Mouse (Mus musculus): Measurements from ENCODE around the gene Grik4. TPM values are rescaled to one million over a fixed set of nuclear protein-coding genes. Genes with fewer than 3 reads are reported as not detected.

Gene Grik4
- polyA plus RNA-seq, 1 experiment from 2014 or later = 1.1 TPM

DNA sequence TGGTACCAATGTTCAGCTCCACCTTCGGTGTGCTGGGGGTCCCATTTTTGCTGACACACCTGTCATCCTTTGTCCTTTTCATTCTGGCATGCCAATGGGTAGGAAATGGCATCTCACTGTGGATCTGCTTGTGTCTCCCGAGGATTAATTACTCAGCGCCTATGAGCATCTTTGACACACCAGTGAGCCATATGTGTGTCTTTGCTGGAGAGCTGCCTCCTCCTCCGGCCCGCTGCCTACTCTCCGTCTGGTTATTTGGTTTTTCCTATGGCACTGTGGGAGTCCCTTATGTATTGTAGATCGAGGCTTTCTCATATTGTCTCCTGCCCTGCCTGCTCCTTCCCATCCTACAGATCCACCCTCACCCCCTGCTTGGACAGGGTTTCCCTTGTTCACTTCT lies 26.4 kb downstream of the Grik4 start:
- no peaks in the 10 kb centered on the region for H3K9me3 ChIP-seq (ENCODE audit: control insufficient read depth, low read length)
- H3K4me2 ChIP-seq (ENCODE audit: low read depth, low read length) = no peak overlapping the region
- no peaks in the 10 kb centered on the region for H3K27me3 ChIP-seq (replicated peaks; ENCODE audit: control insufficient read depth, insufficient read depth, low read length)
- H3K27ac ChIP-seq (ENCODE audit: low read length) = no peak overlapping the region
- ATAC-seq = no peak
- H3K4me3 ChIP-seq (ENCODE audit: low read length) = no peak overlapping the region
- no peaks in the 10 kb centered on the region for H3K36me3 ChIP-seq (ENCODE audit: control insufficient read depth, insufficient read depth, low read length)
- no peak overlapping the region for H3K9ac ChIP-seq (ENCODE audit: low read depth, low read length)
- H3K4me1 ChIP-seq (ENCODE audit: control insufficient read depth, insufficient read depth, low read length) = no peaks in the 10 kb centered on the region
- WGBS = 88% methylated on average over 7 of the region's 7 CpGs

DNA sequence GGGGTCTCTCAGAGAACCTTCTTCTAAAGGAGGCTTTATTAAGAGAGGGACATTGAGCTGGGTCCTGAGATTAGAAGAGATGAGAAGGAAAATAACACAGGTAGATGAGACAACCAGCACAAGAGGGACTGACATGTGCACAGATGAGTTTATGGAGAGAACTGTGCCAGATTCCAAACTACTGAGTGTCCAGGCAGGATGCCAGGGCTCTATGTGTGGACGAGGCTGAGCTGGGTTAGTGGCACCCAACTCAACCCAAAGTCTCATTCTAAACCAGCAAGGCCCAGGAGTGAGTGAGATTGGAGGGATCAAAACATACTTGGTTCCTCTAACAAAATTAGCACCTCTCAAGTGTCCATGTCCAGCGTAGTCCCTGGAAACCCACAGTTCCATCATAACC lies 31.1 kb downstream of the Grik4 start:
- no peaks in the 10 kb centered on the region for H3K9me3 ChIP-seq (ENCODE audit: control insufficient read depth, low read length)
- H3K36me3 ChIP-seq (ENCODE audit: control insufficient read depth, insufficient read depth, low read length) = no peaks in the 10 kb centered on the region
- no peak overlapping the region for H3K9ac ChIP-seq (ENCODE audit: low read depth, low read length)
- 76% methylated on average over 2 of the region's 2 CpGs for WGBS
- peaks cover 13% of the 10 kb centered on the region for H3K4me1 ChIP-seq (ENCODE audit: control insufficient read depth, insufficient read depth, low read length)
- no peak for ATAC-seq
- H3K4me2 ChIP-seq (ENCODE audit: low read depth, low read length) = no peak overlapping the region
- H3K4me3 ChIP-seq (ENCODE audit: low read length) = no peak overlapping the region
- no peak overlapping the region for H3K27ac ChIP-seq (ENCODE audit: low read length)
- H3K27me3 ChIP-seq (replicated peaks; ENCODE audit: control insufficient read depth, insufficient read depth, low read length) = no peaks in the 10 kb centered on the region

DNA sequence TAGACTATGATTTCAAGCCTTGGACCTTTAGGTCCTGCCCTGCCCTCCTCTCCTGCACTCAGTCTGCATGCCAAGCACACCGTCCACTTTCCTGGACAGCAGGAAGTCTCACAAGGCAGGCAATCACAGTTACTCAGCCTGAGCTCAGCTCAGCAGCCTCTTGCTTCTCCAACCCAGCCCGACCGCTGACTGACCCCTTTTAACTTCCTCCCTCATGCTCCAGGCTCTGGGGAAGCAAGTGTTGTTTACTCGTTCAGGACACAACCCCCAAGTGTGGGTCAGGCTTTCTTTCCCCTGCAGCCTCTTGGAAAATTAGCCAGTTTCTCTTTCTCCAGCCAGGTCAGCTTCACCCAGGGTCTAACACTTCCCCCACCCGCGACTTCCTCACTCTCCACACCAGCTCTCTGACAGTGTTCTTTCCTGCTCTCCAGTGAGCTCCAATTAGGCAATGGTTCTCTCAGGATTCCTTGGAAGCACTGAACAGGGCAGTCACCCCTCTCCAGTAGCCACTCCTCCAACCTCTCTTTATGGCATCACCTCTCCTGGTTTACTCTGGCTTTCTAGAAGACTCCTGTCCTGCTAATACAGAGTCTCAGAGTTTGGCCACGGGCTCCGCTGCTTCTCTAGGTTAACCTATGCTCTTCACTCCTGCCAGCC lies 35.5 kb downstream of the Grik4 start:
- Histone ChIP-seq H3K9ac (ENCODE audit: low read depth, low read length) (peak overlapping the region; percentile 26; the same call in 1 of the 2 replicates), H3K36me3 (ENCODE audit: control insufficient read depth, insufficient read depth, low read length) (no peaks in the 10 kb centered on the region), H3K9me3 (ENCODE audit: control insufficient read depth, low read length) (no peaks in the 10 kb centered on the region), H3K4me2 (ENCODE audit: low read depth, low read length) (no peak overlapping the region; the same call in 1 of the 2 replicates), H3K4me1 (ENCODE audit: control insufficient read depth, insufficient read depth, low read length) (peaks cover 24% of the 10 kb centered on the region), H3K27ac (ENCODE audit: low read length) (peak overlapping the region; percentile 62), H3K27me3 (replicated peaks; ENCODE audit: control insufficient read depth, insufficient read depth, low read length) (no peaks in the 10 kb centered on the region), H3K4me3 (ENCODE audit: low read length) (no peak overlapping the region)
- WGBS = 25% methylated on average over 8 of the region's 8 CpGs
- peak; percentile 57 for ATAC-seq

DNA sequence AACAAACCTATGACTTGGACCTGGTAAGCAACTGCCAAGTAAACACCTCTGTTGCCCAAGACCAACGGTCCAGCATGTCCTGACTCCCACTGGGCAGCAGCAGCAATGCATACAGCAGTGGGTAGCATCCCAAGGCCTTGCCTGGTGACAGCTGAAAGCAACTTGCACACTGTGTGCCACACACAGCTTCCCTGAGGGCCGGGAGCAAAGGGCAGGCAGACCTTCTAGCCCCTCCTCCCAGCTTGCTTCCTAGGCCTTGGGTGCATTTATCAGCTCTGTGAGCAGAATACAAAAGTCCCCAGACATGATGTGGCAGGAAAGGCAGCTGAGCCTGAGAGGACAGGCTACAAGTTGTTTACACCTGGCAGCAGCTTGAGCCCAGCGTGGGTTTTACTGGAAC lies 37.3 kb downstream of the Grik4 start:
- H3K9ac ChIP-seq (ENCODE audit: low read depth, low read length) = peak overlapping the region; percentile 22; the same call in 1 of the 2 replicates
- H3K36me3 ChIP-seq (ENCODE audit: control insufficient read depth, insufficient read depth, low read length) = no peaks in the 10 kb centered on the region
- no peaks in the 10 kb centered on the region for H3K27me3 ChIP-seq (replicated peaks; ENCODE audit: control insufficient read depth, insufficient read depth, low read length)
- H3K4me2 ChIP-seq (ENCODE audit: low read depth, low read length) = no peak overlapping the region
- peaks cover 27% of the 10 kb centered on the region for H3K4me1 ChIP-seq (ENCODE audit: control insufficient read depth, insufficient read depth, low read length)
- no peaks in the 10 kb centered on the region for H3K9me3 ChIP-seq (ENCODE audit: control insufficient read depth, low read length)
- 29% methylated on average over 3 of the region's 3 CpGs for WGBS
- H3K27ac ChIP-seq (ENCODE audit: low read length) = peak overlapping the region; percentile 62
- peak; percentile 83 for ATAC-seq
- H3K4me3 ChIP-seq (ENCODE audit: low read length) = no peak overlapping the region

DNA sequence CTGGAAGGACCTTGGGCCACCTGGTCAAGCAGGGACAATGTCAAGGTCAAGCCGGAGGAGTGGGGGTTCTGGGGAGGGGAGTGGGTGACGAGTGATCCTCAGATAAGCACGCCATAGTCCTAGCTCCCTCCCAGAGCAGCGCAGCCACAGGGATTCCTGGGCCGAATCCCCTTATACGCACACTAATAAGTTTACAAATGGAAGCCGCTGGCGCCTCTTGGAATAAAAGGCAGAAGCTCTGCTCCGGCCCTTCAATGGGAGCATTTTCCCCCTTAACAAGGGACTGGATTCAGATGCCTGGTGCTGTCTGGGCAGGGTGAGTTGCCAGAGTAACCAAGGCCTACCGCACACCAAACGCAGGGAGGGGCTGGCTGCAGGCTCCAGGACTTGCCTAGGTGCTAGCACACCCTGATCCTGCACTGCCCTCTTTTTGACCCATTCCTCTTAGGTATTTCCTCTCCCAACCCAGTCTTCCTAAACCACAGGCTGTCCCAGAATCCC lies 46.2 kb downstream of the Grik4 start:
- 23% methylated on average over 11 of the region's 11 CpGs for WGBS
- no peak overlapping the region for H3K9ac ChIP-seq (ENCODE audit: low read depth, low read length)
- ATAC-seq = peak; percentile 5; the same call in 1 of the 2 replicates

DNA sequence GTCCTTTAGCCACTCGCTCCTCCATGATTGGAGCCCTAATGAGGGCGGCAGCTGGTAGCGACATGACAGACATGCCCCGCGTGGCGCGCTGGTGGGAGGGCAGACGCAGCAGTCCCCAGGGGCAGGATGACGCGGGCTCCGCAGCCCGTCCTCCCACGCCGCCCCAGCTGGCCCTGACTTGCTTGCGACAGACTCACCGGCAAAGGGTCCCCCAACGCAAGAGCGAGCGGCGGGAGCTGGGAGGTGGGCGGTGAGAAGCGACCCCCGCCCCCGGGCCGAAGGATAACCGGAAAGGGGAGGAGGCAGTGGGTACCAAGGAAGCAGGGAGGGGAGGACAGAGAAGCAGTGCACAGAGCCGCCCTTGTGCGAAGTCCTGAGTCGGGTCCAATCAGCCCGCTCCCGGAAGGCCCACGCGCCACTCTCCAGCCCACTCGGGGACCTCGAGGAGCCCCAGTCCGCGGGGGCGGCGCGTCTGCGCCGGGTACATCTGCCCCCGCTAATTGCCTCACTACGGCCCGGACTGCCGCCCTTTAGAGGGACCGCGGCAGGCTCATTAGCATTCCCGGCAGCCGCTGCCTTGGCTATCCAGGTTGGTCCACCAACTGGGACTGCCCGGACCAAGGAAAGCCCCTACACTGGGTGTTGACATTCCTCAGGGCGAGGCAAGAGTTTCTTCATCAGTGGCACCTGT lies 46.8 kb downstream of the Grik4 start:
- ATAC-seq = peak; percentile 67
- Histone ChIP-seq H3K4me2 (ENCODE audit: low read depth, low read length) (peak overlapping the region; percentile 98), H3K36me3 (ENCODE audit: control insufficient read depth, insufficient read depth, low read length) (no peaks in the 10 kb centered on the region), H3K27ac (ENCODE audit: low read length) (no peak overlapping the region), H3K9ac (ENCODE audit: low read depth, low read length) (peak overlapping the region; percentile 66), H3K4me1 (ENCODE audit: control insufficient read depth, insufficient read depth, low read length) (peaks cover 25% of the 10 kb centered on the region), H3K4me3 (ENCODE audit: low read length) (peak overlapping the region; percentile 58), H3K9me3 (ENCODE audit: control insufficient read depth, low read length) (no peaks in the 10 kb centered on the region), H3K27me3 (replicated peaks; ENCODE audit: control insufficient read depth, insufficient read depth, low read length) (0 out of 2 replicates have a peak, but pooled peaks cover 2% of the 10 kb centered on the region)
- WGBS = under 1% methylated on average over 52 of the region's 52 CpGs

More for the DNA sequence above, 46.2 kb downstream of the Grik4 start:
- peaks cover 25% of the 10 kb centered on the region for H3K4me1 ChIP-seq (ENCODE audit: control insufficient read depth, insufficient read depth, low read length)
- peak overlapping the region; percentile 98 for H3K4me2 ChIP-seq (ENCODE audit: low read depth, low read length)
- no peak overlapping the region for H3K27ac ChIP-seq (ENCODE audit: low read length)
- H3K36me3 ChIP-seq (ENCODE audit: control insufficient read depth, insufficient read depth, low read length) = no peaks in the 10 kb centered on the region
- 0 out of 2 replicates have a peak, but pooled peaks cover 2% of the 10 kb centered on the region for H3K27me3 ChIP-seq (replicated peaks; ENCODE audit: control insufficient read depth, insufficient read depth, low read length)
- H3K9me3 ChIP-seq (ENCODE audit: control insufficient read depth, low read length) = no peaks in the 10 kb centered on the region
- H3K4me3 ChIP-seq (ENCODE audit: low read length) = peak overlapping the region; percentile 58

DNA sequence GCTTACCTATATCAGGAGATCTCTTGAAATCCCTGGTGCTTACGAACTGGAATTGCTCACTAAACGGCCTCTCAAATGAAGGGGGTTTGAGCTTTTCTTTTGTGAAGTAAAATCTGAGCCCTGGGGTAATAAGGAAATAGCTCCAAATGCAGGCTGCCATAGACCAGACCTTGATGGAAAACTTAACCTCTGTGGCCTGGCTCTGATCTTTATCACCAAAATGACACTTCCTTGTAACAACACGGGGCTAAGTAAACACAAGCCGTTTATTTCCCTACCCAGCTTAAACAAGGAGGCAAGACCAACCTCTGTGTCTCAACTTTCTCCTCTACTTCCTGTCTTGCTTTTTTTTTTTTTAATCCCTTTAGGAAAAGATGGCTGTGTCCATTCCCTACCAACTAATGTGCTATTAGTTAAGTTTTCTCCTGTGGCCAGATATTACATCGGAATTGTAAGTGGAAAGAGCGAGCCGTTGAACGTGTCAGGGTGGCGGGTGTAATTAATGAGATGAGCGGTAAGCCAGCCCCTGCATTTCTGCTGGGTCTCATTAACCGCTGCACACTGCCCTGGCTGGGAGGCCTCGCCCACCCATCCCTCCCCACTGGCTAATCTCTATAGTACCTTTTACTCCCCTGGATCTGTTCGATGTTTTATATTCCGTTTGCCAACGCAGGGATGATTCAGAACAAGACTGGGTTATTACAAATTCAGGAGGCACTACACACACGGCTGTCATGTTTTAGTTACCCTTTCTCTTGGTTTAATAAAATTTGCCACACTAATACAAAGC lies 47.7 kb downstream of the Grik4 start:
- no peaks in the 10 kb centered on the region for H3K36me3 ChIP-seq (ENCODE audit: control insufficient read depth, insufficient read depth, low read length)
- peak overlapping the region; percentile 66 for H3K9ac ChIP-seq (ENCODE audit: low read depth, low read length)
- H3K4me1 ChIP-seq (ENCODE audit: control insufficient read depth, insufficient read depth, low read length) = peaks cover 18% of the 10 kb centered on the region
- 0 out of 2 replicates have a peak, but pooled peaks cover 2% of the 10 kb centered on the region for H3K27me3 ChIP-seq (replicated peaks; ENCODE audit: control insufficient read depth, insufficient read depth, low read length)
- WGBS = 8% methylated on average over 16 of the region's 16 CpGs
- H3K4me2 ChIP-seq (ENCODE audit: low read depth, low read length) = peak overlapping the region; percentile 98
- H3K27ac ChIP-seq (ENCODE audit: low read length) = no peak overlapping the region
- peak; percentile 50; the same call in 1 of the 2 replicates for ATAC-seq
- H3K4me3 ChIP-seq (ENCODE audit: low read length) = peak overlapping the region; percentile 58
- H3K9me3 ChIP-seq (ENCODE audit: control insufficient read depth, low read length) = no peaks in the 10 kb centered on the region

DNA sequence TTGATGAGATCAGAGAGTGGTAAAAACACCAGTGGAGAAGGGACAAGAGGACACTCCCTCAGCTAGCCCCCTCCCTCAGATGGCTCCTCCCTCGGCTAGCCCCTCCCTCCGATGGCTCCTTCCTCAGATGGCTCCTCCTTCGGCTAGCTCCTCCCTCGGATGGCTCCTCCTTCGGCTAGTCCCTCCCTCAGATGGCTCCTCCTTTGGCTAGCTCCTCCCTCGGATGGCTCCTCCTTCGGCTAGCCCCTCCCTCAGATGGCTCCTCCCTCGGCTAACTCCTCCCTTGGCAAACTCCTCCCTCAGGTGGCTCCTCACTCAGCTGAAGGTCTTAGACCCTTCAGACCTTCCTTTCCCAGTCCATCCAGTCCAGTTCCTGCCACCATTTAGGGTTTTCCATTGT lies 51.5 kb downstream of the Grik4 start:
- Histone ChIP-seq H3K9me3 (ENCODE audit: control insufficient read depth, low read length) (no peaks in the 10 kb centered on the region), H3K4me1 (ENCODE audit: control insufficient read depth, insufficient read depth, low read length) (peaks cover 16% of the 10 kb centered on the region), H3K36me3 (ENCODE audit: control insufficient read depth, insufficient read depth, low read length) (no peaks in the 10 kb centered on the region), H3K27ac (ENCODE audit: low read length) (no peak overlapping the region), H3K4me3 (ENCODE audit: low read length) (no peak overlapping the region), H3K4me2 (ENCODE audit: low read depth, low read length) (no peak overlapping the region), H3K9ac (ENCODE audit: low read depth, low read length) (no peak overlapping the region), H3K27me3 (replicated peaks; ENCODE audit: control insufficient read depth, insufficient read depth, low read length) (0 out of 2 replicates have a peak, but pooled peaks cover 2% of the 10 kb centered on the region)
- WGBS = 83% methylated on average over 8 of the region's 8 CpGs
- no peak for ATAC-seq

DNA sequence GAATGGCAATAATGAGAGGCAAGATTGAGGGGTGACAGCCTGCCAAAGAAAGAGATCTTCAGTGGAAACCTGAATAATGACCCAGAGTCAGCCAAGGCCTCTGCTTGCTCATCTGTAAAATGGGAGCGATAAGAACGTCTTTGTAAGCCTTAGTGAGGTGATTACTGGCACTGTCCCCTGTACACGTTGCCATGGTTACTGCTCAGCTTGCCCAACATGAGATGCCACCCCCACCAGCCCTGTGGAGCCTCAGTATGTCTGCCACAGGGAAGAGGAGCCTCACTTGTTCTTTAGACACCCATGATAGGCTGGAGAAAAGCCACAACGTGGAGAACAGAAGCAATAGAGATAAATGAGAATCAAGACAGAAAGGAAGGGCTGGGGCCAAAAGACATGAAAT lies 56.4 kb downstream of the Grik4 start:
- Histone ChIP-seq H3K4me2 (ENCODE audit: low read depth, low read length) (no peak overlapping the region), H3K9ac (ENCODE audit: low read depth, low read length) (no peak overlapping the region), H3K36me3 (ENCODE audit: control insufficient read depth, insufficient read depth, low read length) (no peaks in the 10 kb centered on the region), H3K27me3 (replicated peaks; ENCODE audit: control insufficient read depth, insufficient read depth, low read length) (no peaks in the 10 kb centered on the region), H3K27ac (ENCODE audit: low read length) (no peak overlapping the region), H3K4me3 (ENCODE audit: low read length) (no peak overlapping the region), H3K9me3 (ENCODE audit: control insufficient read depth, low read length) (no peaks in the 10 kb centered on the region), H3K4me1 (ENCODE audit: control insufficient read depth, insufficient read depth, low read length) (peaks cover 17% of the 10 kb centered on the region)
- WGBS = 84% methylated on average over 4 of the region's 4 CpGs
- ATAC-seq = no peak
